Mouse (Mus musculus) testis, adult 2 months (tissue): ENCODE data around the gene Cpe.

Experiments used
- CTCF ChIP-seq: fragments of 200-500 bp; IDR thresholded peaks from 2 replicates; pipeline ENCODE4 v1.5.1; 2012; ENCODE audit warnings: low read depth, mild to moderate bottlenecking, inconsistent platforms, low read length, moderate library complexity; ENCODE audit not compliant: control insufficient read depth, insufficient read depth, insufficient replicate concordance
- POLR2A ChIP-seq: fragments of 200-500 bp; IDR thresholded peaks from 2 replicates; pipeline ENCODE4 v1.6.1; 2012; ENCODE audit warnings: low read depth, mild to moderate bottlenecking, inconsistent platforms, low read length, moderate library complexity; ENCODE audit not compliant: control insufficient read depth

DNA sequence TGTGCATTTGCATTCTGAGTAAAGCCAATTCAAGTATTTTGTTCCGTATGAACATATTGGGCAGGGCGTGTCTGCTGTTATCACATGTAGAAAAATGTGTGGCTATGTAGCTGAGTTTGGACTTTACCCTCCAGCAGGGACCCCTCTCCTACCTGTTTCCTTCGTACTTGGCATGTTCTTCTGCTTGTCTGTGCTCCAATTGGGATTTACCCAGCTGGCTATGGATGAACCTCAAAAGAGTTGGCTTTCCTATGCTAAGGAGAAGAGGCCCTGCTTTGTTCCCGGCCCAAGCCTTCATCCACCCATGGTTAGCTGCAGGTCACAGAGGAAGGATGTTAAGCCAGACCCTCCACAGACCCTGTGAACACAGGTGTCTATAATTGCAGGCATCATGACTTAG is 44.8 kb downstream of the Cpe start:
- TF ChIP-seq POLR2A (no peak), CTCF (no peak)
